Mouse (Mus musculus) intestine, embryonic 14.5 days (tissue): ENCODE results near the gene Tgif2lx1. TPM values are rescaled to one million over a fixed set of nuclear protein-coding genes. Genes with fewer than 3 reads are reported as not detected.
"Not testable (repeated sequence)": the region's sequence is repeated elsewhere in the genome, so short reads cannot be mapped to it uniquely, and the experiment has no call there.

Source experiments
- ATAC-seq: fragments of 200-750 bp; cut with Nextera tagmentation; replicated peaks from 2 replicates; pipeline ENCODE4 v1.8.0; 2017; ENCODE audit warnings: low read depth, moderate number of reproducible peaks, moderate TSS enrichment, moderate library complexity; ENCODE audit not compliant: low FRiP score, low TSS enrichment
- DNase-seq: peaks from one replicate; pipeline ENCODE4 v3.0.0-alpha.2; 2018; ENCODE audit warnings: low spot score
- H3K27ac ChIP-seq: fragments of 300-500 bp; sonication (generic); 2 replicates; pipeline ENCODE4 v1.5.1; 2014; ENCODE audit warnings: low read depth, mild to moderate bottlenecking, control low read depth
- H3K27me3 ChIP-seq: fragments of 300-500 bp; sonication (generic); replicated peaks from 2 replicates; pipeline ENCODE4 v1.6.1; 2014; ENCODE audit warnings: low read length, control low read depth; ENCODE audit not compliant: control insufficient read depth, insufficient read depth
- H3K36me3 ChIP-seq: fragments of 300-500 bp; sonication (generic); 2 replicates; pipeline ENCODE4 v1.6.1; 2014; ENCODE audit warnings: low read length, control low read depth; ENCODE audit not compliant: control insufficient read depth, insufficient read depth
- H3K4me1 ChIP-seq: fragments of 300-500 bp; sonication (generic); replicated peaks from 2 replicates; pipeline ENCODE4 v1.6.1; 2014; ENCODE audit warnings: low read length, control low read depth, mixed read lengths; ENCODE audit not compliant: control insufficient read depth, insufficient read depth
- H3K4me2 ChIP-seq: fragments of 300-500 bp; sonication (generic); 2 replicates; pipeline ENCODE4 v1.6.1; 2014; ENCODE audit warnings: low read length
- H3K4me3 ChIP-seq: fragments of 300-500 bp; sonication (generic); 2 replicates; pipeline ENCODE4 v1.5.1; 2014; ENCODE audit warnings: low read depth, low read length, control low read depth, mixed read lengths
- H3K9ac ChIP-seq: fragments of 300-500 bp; sonication (generic); 2 replicates; pipeline ENCODE4 v1.6.1; 2014; ENCODE audit warnings: mild to moderate bottlenecking, low read length
- H3K9me3 ChIP-seq: fragments of 300-500 bp; sonication (generic); 2 replicates; pipeline ENCODE4 v1.6.1; 2016; ENCODE audit warnings: low read length, control low read depth; ENCODE audit not compliant: control insufficient read depth
- WGBS: fragments of 180-500 bp; shearing (Covaris S2); extraction: QIAGEN DNeasy Blood & Tissue Kit; methylation state at CpG from one replicate; pipeline ENCODE4 v1.1.7; 2014; 5-methylcytosine and 5-hydroxymethylcytosine counted together
- polyA plus RNA-seq: library from polyadenylated mRNA; unstranded; fragments of >200 nt; fragmentation: Nextera tagmentation; extraction: Ambion mirVana; gene quantifications from 2 replicates; pipeline ENCODE4 v1.2.1, GENCODE M21; 2014

The Tgif2lx1 gene
- not detected in 2 replicates for polyA plus RNA-seq

GRCm38 (mm10) chrX:118480637-118481036 is at the start of gene Tgif2lx1:
Gene Tgif2lx1, minus strand, starts transcription at chrX:118480737.
- H3K27me3 ChIP-seq, H3K4me2 ChIP-seq, H3K4me1 ChIP-seq, H3K36me3 ChIP-seq, H3K9me3 ChIP-seq, DNase-seq, H3K27ac ChIP-seq, ATAC-seq, H3K4me3 ChIP-seq, H3K9ac ChIP-seq: not testable (repeated sequence)
- WGBS: no CpG with 5 or more reads among the region's 5 CpGs

Other genes with a start within 250 kb of the Tgif2lx1 start
- gene Tgif2lx2, start 53.5 kb downstream of the Tgif2lx1 start, polyA plus RNA-seq: not detected in 2 replicates